In genomic region chr19:43497440-43497839, GRCm38 (mm10) we compare ENCODE assay signal across 19 mouse cellular contexts. TPM values are rescaled to one million over a fixed set of nuclear protein-coding genes. Genes with fewer than 3 reads are reported as not detected.
"Had no signal": no experiment of that assay in that cellular context is flagged by ENCODE, and none has a peak within 500 bp of the region (broad histone marks: within the 10 kb centered on the region; RNA-seq: fewer than 3 reads in every experiment).

No protein-coding gene starts in this region.

- DNase-seq: kidney, adult 8-10 months; kidney, postnatal 10 days; kidney, postnatal 36 days; layer of hippocampus, postnatal 36 days; liver, embryonic 13.5 days; lung, embryonic 14.5 days; retina, postnatal 1 day; right cerebral cortex, postnatal 25 days; thymus, adult 18-20 months; thymus, postnatal 14 days; thymus, postnatal 4 days had no signal

- H3K9me3 ChIP-seq: kidney, embryonic 15.5 days; liver, embryonic 13.5 days; midbrain, embryonic 12.5 days; midbrain, embryonic 15.5 days; neural tube, embryonic 13.5 days had no signal

- ATAC-seq: lung, postnatal 0 days; midbrain, embryonic 15.5 days had no signal

- H3K9ac ChIP-seq: kidney, embryonic 15.5 days; liver, embryonic 13.5 days; lung, embryonic 14.5 days; midbrain, embryonic 12.5 days; midbrain, embryonic 15.5 days; neural tube, embryonic 13.5 days had no signal

- H3K4me2 ChIP-seq: kidney, embryonic 15.5 days; liver, embryonic 13.5 days; lung, embryonic 14.5 days; midbrain, embryonic 12.5 days; midbrain, embryonic 15.5 days; neural tube, embryonic 13.5 days had no signal

- H3K4me3 ChIP-seq: kidney, embryonic 15.5 days; left cerebral cortex, adult 2 months; liver, embryonic 13.5 days; midbrain, embryonic 12.5 days; midbrain, embryonic 15.5 days; neural tube, embryonic 13.5 days had no signal

- H3K27ac ChIP-seq: kidney, embryonic 15.5 days; left cerebral cortex, adult 2 months; liver, embryonic 13.5 days; macrophage; midbrain, embryonic 12.5 days; midbrain, embryonic 15.5 days; neural tube, embryonic 13.5 days had no signal

- H3K27me3 ChIP-seq: liver, embryonic 13.5 days; midbrain, embryonic 15.5 days had no signal

RNA-seq across cellular contexts. Expression of gene Cnnm1, which starts 57.2 kb away (rescaled TPM):
- total RNA-seq: neutrophil, adult 5-6 weeks had no signal
- polyA plus RNA-seq: macrophage had no signal
